Mouse (Mus musculus) urinary bladder, adult 18-20 months (tissue): Measurements from ENCODE around the gene Ccdc117.
"Not testable (repeated sequence)": the region's sequence is repeated elsewhere in the genome, so short reads cannot be mapped to it uniquely, and the experiment has no call there.

Experiments
- DNase-seq, 2 experiments: peaks; one replicate each; pipeline ENCODE4 v3.0.0; 2022; ENCODE audit warnings: low spot score in 2 of 2, mixed read lengths in 2 of 2

Ccdc117 gene

DNA sequence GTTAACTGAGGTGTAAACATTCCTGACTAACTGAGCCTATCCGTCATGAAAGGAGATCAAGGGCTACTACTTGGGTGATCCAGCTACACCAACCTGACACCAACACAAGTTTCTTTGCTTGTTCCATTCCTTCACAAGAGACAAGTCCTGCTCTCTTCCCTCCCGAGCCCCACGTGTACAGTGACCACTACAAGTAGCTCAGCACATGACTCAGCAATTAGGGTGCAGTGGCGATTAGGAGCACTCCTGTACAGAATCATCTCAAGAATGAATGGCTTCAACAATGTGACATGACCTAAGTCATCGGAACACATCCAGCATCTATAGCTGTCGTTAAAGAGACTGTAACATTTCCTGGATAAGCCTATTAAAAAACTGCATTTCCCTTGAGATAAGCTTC is 11.3 kb downstream of the Ccdc117 start:
- DNase-seq: no peak

DNA sequence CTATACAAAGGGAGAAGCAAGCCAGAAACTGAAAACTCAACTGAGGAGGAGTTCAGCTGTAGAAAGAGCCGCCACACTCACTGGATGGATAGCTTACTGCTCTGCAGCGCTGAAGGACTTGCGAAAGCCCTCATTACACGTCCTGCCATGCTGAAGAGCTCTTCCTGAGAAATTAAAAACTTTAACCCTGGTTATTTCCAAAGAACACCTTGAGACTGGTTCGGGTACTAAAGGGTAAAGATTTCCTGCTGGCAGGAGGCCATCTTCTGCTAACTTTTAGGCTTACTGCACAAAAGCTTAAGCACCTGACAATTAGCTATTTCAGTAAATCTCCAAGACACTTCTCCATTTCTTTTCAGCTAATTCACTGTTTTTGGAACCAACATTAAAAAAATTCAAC is 11.8 kb downstream of the Ccdc117 start:
- no peak for DNase-seq

DNA sequence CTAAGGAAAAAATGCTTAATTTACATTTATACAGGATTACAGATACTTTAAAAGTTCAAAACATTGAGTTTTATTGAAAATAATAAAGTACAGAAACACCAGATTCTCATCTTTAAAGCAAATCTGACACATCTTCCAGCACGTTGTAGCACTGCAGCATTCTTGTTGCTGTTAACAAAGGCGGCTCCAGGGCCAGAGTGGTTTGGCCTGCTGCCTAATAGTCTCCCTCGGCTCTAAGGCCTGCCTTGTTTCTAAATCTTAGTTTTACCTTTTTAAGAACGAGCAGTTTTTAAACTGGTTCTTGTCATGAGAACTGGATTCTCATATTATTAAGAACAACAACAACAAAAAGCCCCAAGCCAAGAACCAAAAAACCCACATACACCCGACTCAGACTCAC is 13.1 kb downstream of the Ccdc117 start:
- no peak for DNase-seq

DNA sequence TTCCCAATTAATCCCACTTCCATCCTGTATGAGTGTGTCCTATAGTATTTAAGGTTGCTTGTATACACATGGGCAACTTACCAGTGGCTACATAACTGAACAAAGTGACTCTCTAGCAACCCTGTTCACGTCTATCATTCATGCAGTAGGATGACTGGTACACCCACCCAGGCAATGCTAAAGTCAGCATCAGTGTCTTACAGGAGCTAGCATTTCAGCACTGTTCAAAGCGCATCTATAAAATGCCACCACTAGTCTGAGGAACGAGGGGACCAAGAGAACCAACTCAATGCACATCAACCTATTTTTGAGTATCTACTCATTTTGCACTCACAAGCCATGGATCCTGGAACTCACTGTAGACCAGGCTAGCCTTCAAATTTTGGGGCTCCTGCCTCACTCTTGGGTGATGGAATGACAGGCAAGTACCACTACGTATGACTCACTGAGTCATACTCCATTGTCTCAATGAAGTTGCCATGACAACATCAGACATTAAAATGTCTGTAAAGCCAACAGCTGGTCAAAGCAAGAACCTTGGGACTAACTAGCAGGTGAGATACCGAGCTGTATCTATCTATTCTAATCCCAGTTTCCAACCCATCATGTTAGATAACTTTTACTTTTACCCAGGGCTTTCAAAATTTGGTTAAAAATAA is 14.0 kb downstream of the Ccdc117 start:
- no peak for DNase-seq

DNA sequence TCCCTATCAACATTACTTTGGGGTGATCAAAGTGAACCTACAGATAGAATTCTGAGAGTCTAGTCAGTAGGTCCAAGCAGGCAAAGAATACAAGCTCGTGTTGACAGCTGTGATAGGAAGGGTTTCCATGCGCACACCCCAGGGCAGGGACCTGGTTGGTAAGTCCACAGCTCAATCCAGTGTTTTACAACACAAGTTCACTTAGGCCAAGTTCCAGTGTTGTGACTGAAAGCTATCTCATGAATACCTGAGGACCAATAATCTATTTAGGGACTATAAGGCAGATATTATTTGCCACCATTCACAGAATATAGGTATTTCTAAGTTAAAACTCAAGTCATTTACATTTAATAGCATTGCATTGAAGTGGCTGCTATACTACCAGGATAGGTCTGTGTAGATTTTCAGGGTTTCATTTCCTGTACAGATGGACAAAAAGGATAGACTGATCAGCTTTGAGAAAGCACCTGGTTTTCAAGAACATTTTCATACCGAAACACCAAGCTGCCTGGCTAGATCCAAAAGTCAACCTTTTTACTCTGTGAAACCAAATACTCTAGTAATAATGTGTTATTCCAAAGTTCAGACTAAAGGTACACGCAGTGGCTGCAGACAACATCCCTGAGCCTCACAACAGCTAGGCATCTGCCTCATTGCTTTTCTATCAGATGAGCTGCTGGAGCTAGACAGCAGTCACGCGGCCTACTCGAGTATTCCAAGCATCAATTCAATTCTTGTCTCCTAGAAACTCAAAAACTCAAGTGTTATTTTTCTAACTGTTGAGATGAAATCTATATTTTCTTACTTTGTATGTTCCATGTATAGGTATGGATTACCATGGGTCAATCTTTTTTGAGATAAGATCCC is 15.2 kb downstream of the Ccdc117 start:
- DNase-seq: no peak

DNA sequence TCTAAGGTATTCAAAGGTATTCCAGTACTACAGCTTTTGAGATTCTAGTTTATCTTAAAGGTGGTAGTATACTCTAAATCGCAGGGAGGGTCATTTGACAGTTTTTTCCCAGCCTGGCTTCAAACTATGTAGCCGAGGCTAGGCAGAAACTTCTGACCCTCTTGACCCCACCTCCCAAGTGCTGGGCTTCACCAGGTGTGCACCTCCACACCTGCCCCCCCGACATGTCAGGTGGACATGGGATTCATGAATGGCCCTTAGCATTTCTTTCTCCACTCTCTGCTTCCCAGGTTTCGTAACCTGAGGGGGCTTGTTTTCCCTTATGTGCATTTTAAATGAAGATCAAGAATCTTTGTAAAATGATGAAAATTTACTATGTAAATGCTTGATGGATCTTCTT is 16.6 kb downstream of the Ccdc117 start:
- no peak for DNase-seq

DNA sequence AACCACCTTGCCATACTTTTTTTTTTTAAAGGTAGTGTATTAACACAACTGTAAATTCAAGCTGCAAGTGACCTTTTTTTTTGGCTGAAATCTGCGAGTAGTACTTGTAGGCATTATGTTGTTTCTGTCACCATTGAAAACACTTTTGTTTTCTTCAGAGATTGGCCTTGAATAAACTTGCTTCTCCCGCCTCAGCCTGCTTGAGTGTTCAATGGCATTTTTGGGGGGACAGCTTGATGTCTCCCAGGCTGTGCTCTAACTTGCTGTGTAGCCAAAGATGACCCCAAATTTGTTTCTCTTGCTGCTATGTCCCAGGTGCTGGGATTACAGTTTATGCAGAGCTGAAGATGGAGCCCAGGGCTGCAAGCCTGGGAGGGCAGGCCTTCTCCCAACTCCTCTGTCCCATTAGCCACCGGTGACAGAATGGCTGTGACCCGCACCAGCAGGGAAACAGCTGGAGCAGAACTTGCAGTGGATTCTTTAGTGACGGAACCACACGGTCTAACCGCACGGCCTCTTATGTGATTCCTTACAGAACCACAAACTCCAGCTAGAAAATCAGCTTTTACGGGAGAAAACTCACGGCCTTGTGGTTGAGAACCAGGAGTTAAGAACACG is 19.1 kb downstream of the Ccdc117 start:
- DNase-seq: no peak

DNA sequence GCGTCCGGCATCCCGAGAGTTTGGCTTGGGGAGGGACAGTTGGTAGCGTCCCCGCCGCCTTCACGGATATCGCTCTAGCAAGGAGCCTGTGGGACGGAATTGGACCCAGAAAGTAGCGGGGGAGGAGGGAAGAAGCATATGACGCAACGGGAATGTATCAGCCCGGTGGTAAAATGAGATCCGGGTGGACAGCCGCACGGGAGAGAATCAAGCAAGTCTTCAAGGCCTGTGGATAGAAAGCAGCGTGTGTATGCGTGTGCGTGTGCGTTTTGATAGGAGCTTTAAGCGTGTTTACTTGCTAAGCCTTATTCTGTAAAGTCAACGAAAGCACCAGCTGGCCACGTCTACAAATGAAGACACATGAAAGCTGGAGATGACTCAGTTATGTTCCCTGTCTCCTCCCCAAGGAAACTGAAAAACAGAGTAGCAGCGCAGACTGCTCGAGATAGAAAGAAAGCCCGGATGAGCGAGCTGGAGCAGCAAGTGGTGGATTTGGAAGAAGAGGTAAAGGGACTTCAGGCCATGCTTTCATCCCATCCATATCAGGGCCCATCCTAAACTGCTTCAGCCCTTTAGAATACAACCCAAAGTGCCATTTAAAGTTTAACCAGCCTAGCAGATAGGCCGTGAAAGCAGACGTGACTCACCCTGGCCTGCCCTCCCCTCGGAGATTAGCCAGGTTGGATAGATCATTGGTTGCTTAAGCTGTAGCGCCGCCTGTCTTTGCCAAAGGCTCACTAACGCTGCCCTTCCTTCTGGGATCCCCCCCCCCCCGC is 20.3 kb downstream of the Ccdc117 start:
- DNase-seq: peak in 1 of 2 experiments; percentile 76

DNA sequence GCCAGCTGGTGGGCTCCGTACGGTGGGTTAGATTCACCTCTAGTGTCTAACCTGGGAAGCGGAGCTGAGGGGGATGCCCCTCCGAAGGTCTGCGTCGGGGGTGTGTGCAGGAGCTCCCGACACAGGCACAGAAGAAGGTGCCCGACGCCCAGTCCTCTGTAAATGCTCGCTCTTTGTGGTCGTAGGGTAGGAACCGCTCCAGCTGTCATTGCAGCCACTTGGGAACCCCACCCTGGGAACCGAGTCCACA is 20.8 kb downstream of the Ccdc117 start:
- DNase-seq: peak in 1 of 2 experiments; percentile 66

DNA sequence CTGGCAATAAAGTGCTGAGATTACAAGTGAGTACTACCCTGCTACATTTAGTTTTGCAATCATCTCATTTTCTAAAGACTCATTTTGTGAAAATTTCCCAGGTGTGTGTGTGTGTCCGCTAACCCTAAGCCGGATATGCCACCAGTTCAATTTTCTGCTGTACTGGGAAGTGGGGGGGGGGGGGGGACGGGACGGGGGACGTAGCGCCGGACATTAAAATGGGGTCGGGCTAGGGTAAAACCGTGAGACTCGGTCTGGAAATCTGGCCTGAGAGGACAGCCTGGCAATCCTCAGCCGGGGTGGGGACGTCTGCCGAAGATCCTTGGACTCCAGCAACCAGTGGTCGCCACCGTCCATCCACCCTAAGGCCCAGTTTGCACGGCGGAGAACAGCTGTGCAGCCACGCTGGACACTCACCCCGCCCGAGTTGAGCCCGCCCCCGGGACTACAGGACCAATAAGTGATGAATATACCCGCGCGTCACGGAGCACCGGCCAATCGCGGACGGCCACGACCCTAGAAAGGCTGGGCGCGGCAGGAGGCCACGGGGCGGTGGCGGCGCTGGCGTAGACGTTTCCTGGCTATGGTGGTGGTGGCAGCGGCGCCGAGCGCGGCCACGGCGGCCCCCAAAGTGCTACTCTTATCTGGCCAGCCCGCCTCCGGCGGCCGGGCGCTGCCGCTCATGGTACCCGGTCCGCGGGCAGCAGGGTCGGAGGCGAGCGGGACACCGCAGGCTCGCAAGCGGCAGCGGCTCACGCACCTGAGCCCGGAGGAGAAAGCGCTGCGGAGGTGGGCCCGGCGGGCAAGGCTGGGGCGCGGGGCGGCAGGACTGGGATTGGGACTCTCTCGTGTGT is 21.3 kb downstream of the Ccdc117 start, which contains the start of gene Xbp1:
Xbp1 (plus strand) TSS at position 248 of the 854 bp plus-strand sequence.
- DNase-seq: peak; percentile 98

DNA sequence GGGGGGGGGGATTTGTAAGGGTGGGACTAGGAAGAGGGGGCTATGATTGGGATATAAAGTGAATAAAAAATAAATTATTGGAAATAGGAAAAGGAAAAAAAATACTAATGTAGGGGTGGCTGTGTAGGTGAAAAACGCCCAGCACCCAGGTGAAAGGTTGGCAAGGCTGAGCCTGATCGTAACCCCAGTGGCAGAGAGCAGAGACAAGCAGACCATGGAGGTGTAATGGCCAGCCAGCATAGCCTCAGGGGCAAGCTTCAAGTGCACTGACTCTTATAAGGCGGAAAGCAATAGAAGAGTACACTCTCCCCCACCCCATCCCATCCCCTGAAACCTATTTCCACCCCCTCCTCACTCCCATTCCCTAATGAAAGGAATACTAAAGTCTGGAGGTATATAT is 22.3 kb downstream of the Ccdc117 start:
- DNase-seq: no peak

DNA sequence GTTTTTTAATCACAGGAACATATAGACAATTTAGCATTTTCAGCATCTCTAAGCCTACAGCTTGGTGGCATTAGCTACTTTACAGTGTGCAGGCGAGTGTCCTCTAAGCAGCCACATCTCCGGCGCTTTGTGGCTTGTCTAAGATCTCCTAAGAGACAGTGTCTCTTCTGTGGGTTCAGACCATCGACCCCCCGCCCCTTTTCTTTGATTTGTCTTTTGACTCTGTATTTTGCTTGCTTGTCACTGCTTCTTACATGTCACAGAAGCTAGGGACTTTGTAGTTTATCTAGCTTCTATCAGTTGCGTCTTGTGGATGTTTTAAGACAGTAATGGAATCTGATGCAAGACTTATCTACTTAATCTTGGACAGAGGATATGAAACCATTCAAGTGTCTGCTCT is 24.6 kb downstream of the Ccdc117 start:
- no peak for DNase-seq

DNA sequence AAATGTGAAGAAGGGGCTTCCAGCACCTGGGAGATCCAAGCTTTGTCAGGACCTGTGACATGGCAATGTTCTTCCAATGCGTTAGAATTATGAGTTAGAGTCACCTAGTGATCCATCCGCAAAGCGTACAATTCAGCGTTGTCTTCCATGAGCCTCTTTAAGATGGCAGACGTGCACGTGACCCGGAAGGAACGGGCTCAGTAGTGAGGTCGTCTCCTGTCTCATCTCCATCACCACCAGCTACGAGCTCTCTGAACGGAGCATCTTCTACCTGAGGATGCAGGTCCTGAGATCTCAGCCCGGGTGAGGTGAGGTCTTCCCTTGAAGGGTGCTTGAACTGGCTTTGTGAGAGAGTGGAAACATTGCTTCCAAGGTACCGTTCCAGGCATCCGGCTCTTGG is 25.4 kb downstream of the Ccdc117 start:
- no peak for DNase-seq

DNA sequence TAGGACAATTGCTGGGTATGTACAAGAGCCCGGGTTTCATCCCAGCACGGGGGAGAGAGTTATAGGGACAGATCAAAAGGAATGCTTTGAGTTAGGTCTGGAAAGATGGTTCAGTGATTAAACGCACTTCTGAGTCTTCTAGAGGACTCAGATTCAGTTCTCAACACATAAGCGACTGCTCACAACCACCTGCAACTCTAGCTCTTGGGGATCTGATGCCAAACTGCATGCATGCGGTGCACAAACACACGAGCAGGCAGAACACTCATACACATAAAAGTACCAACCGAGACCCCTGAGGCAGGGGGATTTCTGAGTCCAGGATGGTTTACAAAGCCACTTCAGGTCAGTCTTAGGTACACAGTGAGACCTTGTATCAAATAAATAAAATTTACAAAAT is 25.8 kb downstream of the Ccdc117 start:
- no peak for DNase-seq

DNA sequence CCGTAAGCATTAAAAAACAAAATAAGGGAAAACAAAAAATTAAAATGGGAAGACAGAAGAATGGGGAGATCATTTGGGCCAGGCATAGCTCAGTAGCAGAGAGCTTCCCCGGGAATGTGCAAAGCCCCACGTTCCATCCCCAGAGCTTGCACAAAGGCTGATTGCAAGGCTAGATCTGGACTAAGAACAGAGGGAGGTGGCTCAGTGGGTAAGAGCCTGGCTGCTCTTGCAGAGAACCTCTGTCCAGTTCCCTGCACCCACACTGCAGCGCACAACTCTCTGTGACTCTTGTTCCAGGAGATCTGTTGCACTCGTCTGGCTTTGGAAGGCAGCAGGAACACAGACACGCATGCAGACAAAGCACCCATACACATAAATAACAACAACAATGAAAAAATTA is 26.3 kb downstream of the Ccdc117 start:
- DNase-seq: no peak

DNA sequence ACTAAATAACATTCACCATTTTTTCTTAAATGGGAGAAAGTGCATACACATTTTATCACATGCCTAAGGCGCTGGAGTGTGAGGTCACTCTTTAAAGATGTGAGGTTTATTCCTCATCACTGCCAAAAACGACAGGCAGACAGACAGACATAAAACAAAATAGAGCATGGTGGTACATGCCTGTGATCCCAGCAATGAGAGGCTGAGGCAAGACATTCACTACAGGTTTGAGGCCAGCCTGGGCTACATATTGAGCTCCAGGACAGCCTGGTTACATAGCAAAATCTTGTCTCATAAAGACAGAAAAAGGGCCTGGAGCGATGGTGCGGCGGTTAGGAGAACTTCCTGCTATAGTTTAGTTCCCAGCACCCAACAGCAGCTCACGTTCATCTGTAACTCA is 26.8 kb downstream of the Ccdc117 start:
- no peak for DNase-seq

DNA sequence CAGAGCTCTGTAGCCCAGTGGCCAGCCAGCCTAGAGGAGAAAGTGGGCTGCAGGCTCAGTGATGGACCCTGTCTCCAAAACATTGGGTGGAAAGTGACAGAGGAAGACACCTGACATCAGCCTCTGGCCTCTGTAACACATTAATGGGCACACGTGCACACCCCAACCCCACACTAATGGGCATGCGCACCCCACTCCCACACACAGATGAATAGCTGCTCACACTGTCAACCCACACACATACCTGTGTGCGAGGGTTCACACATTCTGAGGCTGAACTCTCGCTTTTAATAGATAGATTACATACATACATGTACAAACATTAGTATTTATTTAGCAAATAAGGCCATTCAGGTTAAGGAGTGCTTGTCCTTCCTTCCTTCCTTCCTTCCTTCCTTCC is 27.9 kb downstream of the Ccdc117 start:
- DNase-seq: no peak

DNA sequence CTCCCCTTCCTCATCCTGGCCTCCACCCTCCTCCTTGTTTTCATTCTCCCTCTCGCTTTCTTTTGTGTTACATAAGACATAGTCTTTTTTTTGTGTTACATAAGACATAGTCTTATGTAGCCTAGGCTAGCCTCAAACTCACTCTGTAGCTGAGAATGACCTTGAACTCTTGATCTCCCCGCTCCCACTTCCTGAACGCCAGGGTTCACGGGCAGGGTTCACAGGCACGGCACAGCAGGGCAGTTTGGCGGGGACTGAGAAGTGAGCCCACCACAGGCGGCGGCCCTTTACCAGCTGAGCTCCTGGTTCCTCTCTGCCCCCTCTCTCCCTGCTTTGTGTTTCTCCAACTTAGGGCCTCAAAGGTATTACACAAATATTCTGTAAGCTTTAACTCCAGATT is 29.0 kb downstream of the Ccdc117 start:
- no peak for DNase-seq

DNA sequence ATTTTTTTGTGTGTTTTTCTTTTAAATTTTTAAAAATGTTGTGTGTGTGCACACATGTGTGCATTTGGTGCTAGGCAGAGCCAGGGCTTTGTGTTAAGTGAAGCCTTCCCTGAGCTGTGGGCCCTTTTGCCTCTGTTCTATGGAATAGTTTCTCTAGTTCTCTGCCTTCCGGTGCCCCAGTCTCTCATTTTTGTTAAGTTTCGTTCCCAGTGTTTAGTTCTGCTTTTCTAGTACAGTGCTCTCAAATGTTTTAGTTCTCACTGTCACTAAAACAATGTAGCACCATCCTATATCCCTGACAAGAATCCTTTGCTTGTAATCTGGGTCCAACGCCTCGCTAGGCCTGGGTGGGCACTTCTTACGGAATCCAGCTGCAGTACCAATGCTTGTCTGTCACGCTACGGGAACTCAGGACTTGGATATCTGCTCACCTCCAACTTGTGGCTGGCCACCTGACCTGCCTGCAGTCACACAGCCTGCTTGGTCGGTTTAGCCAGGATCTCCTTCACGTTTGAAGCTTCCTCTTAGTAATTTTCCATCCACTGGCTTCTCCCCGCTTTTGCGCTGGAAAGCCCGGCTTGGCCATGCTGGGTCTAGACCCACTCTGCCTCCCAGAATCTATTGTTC is 29.8 kb downstream of the Ccdc117 start:
- peak in 1 of 2 experiments; percentile 72 for DNase-seq

DNA sequence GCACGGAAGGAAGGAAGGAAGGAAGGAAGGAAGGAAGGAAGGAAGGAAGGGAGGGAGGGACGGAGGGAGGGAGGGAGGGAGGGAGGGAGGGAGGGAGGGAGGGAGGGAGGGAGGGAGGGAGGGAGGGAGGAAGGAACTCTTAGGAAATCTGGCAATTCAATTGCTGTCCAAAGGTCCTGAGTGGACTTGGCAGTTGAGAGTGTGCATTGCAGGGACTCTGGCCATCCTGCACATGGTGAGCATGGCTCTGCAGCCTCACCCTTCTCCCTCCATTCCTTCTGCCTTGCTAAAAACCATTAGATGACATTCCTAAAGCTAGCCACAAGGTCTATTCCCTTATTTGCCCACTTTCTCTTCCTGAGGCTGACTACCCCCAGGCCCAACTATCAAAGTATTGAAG is 31.3 kb downstream of the Ccdc117 start:
- DNase-seq: not testable (repeated sequence)

DNA sequence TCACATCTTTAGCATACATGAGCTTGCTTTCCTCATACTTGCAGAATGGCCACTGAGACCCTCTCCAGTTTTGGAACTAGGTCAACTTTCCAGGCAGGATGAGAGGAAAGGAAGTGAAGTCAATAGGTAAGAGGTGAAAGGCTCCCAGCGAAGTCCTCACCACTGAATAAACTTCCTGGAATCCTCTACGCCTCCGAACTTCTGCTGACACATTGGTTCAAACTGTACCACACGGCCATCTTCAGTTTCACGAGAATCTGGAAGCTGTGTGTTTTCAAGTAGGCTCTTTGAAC is 31.9 kb downstream of the Ccdc117 start:
- no peak for DNase-seq
